Mouse (Mus musculus): ENCODE data around the gene Rabggta.

The Rabggta gene

GRCm38 (mm10) chr14:55697226-55697625, 24.8 kb downstream of the Rabggta start:
- DNase-seq (ENCODE audit: low read depth, low spot score) = no peak

DNA sequence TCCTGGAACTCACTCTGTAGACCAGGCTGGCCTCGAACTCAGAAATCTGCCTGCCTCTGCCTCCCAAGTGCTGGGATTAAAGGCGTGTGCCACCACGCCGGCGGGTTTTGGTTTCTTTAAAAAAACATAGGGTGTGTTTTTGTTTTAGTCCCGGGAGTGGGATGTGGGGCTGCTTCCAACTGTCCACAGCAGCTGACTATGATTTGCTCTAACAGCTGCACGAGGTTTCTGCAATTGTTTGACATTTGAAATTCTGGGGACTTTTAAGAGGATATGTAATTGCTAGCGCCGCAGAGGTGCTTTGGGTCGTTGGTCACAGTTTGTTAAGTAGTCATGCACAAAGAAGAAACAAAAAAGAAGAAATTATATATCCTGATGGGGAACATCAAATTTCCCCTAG, 32.6 kb downstream of the Rabggta start:
- no peak for DNase-seq (ENCODE audit: low read depth, low spot score)

- no peak for DNase-seq (ENCODE audit: low read depth, low spot score)
Measured at GRCm38 (mm10) chr14:55682118-55682493, 40.0 kb downstream of the Rabggta start.

DNA sequence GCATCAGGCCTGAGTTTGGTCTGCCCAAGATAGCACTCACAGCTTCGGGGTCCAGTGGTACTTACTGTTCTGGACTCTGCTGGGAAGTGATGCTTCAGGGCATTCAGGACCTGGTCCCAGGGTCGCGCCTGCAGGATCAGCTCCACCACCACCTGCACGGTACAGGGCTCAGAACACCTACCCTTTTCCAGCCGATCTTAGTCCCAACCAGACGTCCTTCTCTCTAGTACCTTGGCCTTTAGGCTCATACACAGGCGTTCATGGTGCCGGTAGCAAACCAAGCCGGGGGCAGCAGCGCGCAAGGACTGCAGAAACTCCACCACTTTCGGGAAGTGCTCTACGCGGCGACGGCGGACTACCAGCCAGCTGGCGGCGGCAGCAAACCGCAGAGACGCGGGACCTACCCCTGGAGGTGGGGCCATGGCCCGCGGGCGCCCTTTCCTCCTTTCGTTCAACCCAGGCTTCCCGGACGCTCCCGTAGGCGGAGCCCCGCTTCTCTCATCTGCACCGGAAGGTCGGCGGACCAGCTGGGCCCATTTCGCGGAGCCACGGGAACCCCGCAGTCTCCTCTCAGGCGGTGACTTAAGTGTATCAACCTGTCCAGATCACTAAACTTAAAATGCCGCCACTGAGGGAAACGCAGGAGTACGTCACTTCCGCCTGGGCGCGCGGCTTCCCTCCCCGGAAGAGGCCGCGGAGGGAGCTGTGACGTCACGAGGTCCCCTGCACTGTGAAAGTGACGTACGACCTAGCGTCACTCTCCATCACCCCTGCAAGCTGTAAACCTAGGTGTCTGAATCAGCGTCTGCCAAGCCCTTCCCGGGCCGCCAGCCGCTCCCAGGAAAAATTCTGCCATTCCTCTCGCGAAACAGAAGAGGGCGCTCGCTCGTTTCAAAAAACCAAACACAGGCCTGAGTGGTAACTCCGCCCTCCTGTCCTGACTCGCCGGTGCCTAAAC, 40.6 kb downstream of the Rabggta start, which contains the start of gene Tinf2:
Gene Tinf2 (minus strand): TSS at position 661 of the 958 bp plus-strand sequence.
- peak; percentile 99 for DNase-seq (ENCODE audit: low read depth, low spot score)

DNA sequence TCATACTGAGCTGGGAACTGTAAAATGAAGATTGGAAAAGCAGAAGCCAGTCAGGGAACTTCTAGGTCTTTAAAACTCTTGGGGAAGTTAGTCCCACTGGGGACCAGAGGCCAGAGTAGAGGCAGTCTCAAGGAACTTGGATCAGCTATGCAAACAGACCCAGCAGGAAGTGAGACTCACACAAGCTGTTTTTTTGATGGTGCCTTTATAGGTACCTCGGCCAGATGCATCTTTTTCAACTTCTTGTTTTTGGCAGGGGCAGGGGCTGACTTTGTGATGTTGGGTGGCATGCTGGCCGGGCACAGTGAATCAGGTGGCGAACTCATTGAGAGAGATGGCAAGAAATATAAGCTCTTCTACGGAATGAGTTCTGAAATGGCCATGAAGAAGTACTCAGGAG, 44.4 kb downstream of the Rabggta start:
- no peak for DNase-seq (ENCODE audit: low read depth, low spot score)

- no peak for DNase-seq (ENCODE audit: low read depth, low spot score)
Measured at GRCm38 (mm10) chr14:55672741-55673060, 49.4 kb downstream of the Rabggta start.

GRCm38 (mm10) chr14:55671833-55672740, 50.0 kb downstream of the Rabggta start, which contains the start of the genes Gmpr2 and Nedd8:
Gene Gmpr2 (plus strand): TSS chr14:55671941.
Gene Nedd8 (minus strand): TSS chr14:55672124.
- DNase-seq (ENCODE audit: low read depth, low spot score) = peak; percentile 99

GRCm38 (mm10) chr14:55671486-55671832, 50.6 kb downstream of the Rabggta start:
- no peak for DNase-seq (ENCODE audit: low read depth, low spot score)

All from ES-CJ7 (cell line).